Mouse (Mus musculus): Measurements from ENCODE around the gene Mical2.

GRCm38 (mm10) chr7:112183258-112183841 is 42.3 kb upstream of the Mical2 start:
- TF ChIP-seq CTCF (IDR thresholded peaks at IDR 0.05; ENCODE audit: low read depth, low read length): peak; percentile 96
- no peak for TF ChIP-seq POLR2A (IDR thresholded peaks at IDR 0.05; ENCODE audit: borderline replicate concordance, low read depth, low read length)

Measured in bone marrow macrophage, adult 2 months (primary cell).